Mouse (Mus musculus): ENCODE results near the gene Disp3. TPM values are rescaled to one million over a fixed set of nuclear protein-coding genes. Genes with fewer than 3 reads are reported as not detected.

Disp3 gene
- total and polyA plus RNA-seq, 2 experiments = not detected

- Histone ChIP-seq H3K79me2 (ENCODE audit: control insufficient read depth, insufficient read depth, low read length) (no peaks in the 10 kb centered on the region), H3K27ac (replicated peaks; ENCODE audit: insufficient read depth, low read depth, low read length) (no peak overlapping the region), H3K4me3 (ENCODE audit: insufficient read depth, low read depth, low read length) (no peak overlapping the region), H3K36me3 (ENCODE audit: control insufficient read depth, insufficient read depth, low read length) (no peaks in the 10 kb centered on the region), H3K27me3 (ENCODE audit: control insufficient read depth, insufficient read depth, low read length) (no peaks in the 10 kb centered on the region), H3K4me1 (ENCODE audit: control insufficient read depth, insufficient read depth, low read length) (no peaks in the 10 kb centered on the region), H3K9ac (ENCODE audit: low read depth, low read length) (no peak overlapping the region)
- DNase-seq (ENCODE audit: extremely low read depth, low read depth, low spot score) = no peak
- TF ChIP-seq POLR2A (IDR thresholded peaks at IDR 0.05; ENCODE audit: extremely low read depth, insufficient read depth, low read length) (no peak), CTCF (IDR thresholded peaks at IDR 0.05; ENCODE audit: low read depth, low read length) (no peak)
- 49% methylated on average over 6 of the region's 6 CpGs for WGBS
Measured at GRCm38 (mm10) chr4:148238919-148239318, 48.8 kb downstream of the Disp3 start.

GRCm38 (mm10) chr4:148238218-148238617 is 49.5 kb downstream of the Disp3 start:
- Histone ChIP-seq H3K27me3 (ENCODE audit: control insufficient read depth, insufficient read depth, low read length) (no peaks in the 10 kb centered on the region), H3K27ac (replicated peaks; ENCODE audit: insufficient read depth, low read depth, low read length) (no peak overlapping the region), H3K9ac (ENCODE audit: low read depth, low read length) (no peak overlapping the region), H3K4me3 (ENCODE audit: insufficient read depth, low read depth, low read length) (no peak overlapping the region), H3K79me2 (ENCODE audit: control insufficient read depth, insufficient read depth, low read length) (no peaks in the 10 kb centered on the region), H3K4me1 (ENCODE audit: control insufficient read depth, insufficient read depth, low read length) (no peaks in the 10 kb centered on the region), H3K36me3 (ENCODE audit: control insufficient read depth, insufficient read depth, low read length) (no peaks in the 10 kb centered on the region)
- DNase-seq (ENCODE audit: extremely low read depth, low read depth, low spot score) = no peak
- TF ChIP-seq CTCF (IDR thresholded peaks at IDR 0.05; ENCODE audit: low read depth, low read length) = no peak
- no peak for TF ChIP-seq POLR2A (IDR thresholded peaks at IDR 0.05; ENCODE audit: extremely low read depth, insufficient read depth, low read length)
- 63% methylated on average over 9 of the region's 9 CpGs for WGBS

- H3K27ac ChIP-seq (replicated peaks; ENCODE audit: insufficient read depth, low read depth, low read length) = no peak overlapping the region
- no peaks in the 10 kb centered on the region for H3K79me2 ChIP-seq (ENCODE audit: control insufficient read depth, insufficient read depth, low read length)
- no peaks in the 10 kb centered on the region for H3K27me3 ChIP-seq (ENCODE audit: control insufficient read depth, insufficient read depth, low read length)
- no peak overlapping the region for H3K4me3 ChIP-seq (ENCODE audit: insufficient read depth, low read depth, low read length)
- DNase-seq (ENCODE audit: extremely low read depth, low read depth, low spot score) = no peak
- no peak for TF ChIP-seq CTCF (IDR thresholded peaks at IDR 0.05; ENCODE audit: low read depth, low read length)
- no peak for TF ChIP-seq POLR2A (IDR thresholded peaks at IDR 0.05; ENCODE audit: extremely low read depth, insufficient read depth, low read length)
- 51% methylated on average over 8 of the region's 8 CpGs for WGBS
- no peaks in the 10 kb centered on the region for H3K4me1 ChIP-seq (ENCODE audit: control insufficient read depth, insufficient read depth, low read length)
- no peak overlapping the region for H3K9ac ChIP-seq (ENCODE audit: low read depth, low read length)
- H3K36me3 ChIP-seq (ENCODE audit: control insufficient read depth, insufficient read depth, low read length) = no peaks in the 10 kb centered on the region
Measured at GRCm38 (mm10) chr4:148236664-148237063, 51.1 kb downstream of the Disp3 start.

GRCm38 (mm10) chr4:148233061-148233460 is 54.7 kb downstream of the Disp3 start:
- Histone ChIP-seq H3K27ac (replicated peaks; ENCODE audit: insufficient read depth, low read depth, low read length) (no peak overlapping the region), H3K4me1 (ENCODE audit: control insufficient read depth, insufficient read depth, low read length) (no peaks in the 10 kb centered on the region)
- 76% methylated on average over 9 of the region's 9 CpGs for WGBS

GRCm38 (mm10) chr4:148232615-148233014 is 55.1 kb downstream of the Disp3 start:
- WGBS = 62% methylated on average over 10 of the region's 10 CpGs
- no peak for DNase-seq (ENCODE audit: extremely low read depth, low read depth, low spot score)
- Histone ChIP-seq H3K4me1 (ENCODE audit: control insufficient read depth, insufficient read depth, low read length) (no peaks in the 10 kb centered on the region), H3K9ac (ENCODE audit: low read depth, low read length) (no peak overlapping the region), H3K4me3 (ENCODE audit: insufficient read depth, low read depth, low read length) (no peak overlapping the region), H3K27me3 (ENCODE audit: control insufficient read depth, insufficient read depth, low read length) (no peaks in the 10 kb centered on the region), H3K79me2 (ENCODE audit: control insufficient read depth, insufficient read depth, low read length) (no peaks in the 10 kb centered on the region), H3K27ac (replicated peaks; ENCODE audit: insufficient read depth, low read depth, low read length) (no peak overlapping the region), H3K36me3 (ENCODE audit: control insufficient read depth, insufficient read depth, low read length) (no peaks in the 10 kb centered on the region)
- TF ChIP-seq CTCF (IDR thresholded peaks at IDR 0.05; ENCODE audit: low read depth, low read length) = no peak
- TF ChIP-seq POLR2A (IDR thresholded peaks at IDR 0.05; ENCODE audit: extremely low read depth, insufficient read depth, low read length) = no peak

More at GRCm38 (mm10) chr4:148233061-148233460, 54.7 kb downstream of the Disp3 start:
- Histone ChIP-seq H3K4me3 (ENCODE audit: insufficient read depth, low read depth, low read length) (no peak overlapping the region), H3K79me2 (ENCODE audit: control insufficient read depth, insufficient read depth, low read length) (no peaks in the 10 kb centered on the region), H3K9ac (ENCODE audit: low read depth, low read length) (no peak overlapping the region), H3K27me3 (ENCODE audit: control insufficient read depth, insufficient read depth, low read length) (no peaks in the 10 kb centered on the region), H3K36me3 (ENCODE audit: control insufficient read depth, insufficient read depth, low read length) (no peaks in the 10 kb centered on the region)
- no peak for DNase-seq (ENCODE audit: extremely low read depth, low read depth, low spot score)
- TF ChIP-seq CTCF (IDR thresholded peaks at IDR 0.05; ENCODE audit: low read depth, low read length) (no peak), POLR2A (IDR thresholded peaks at IDR 0.05; ENCODE audit: extremely low read depth, insufficient read depth, low read length) (no peak)

- Histone ChIP-seq H3K27me3 (ENCODE audit: control insufficient read depth, insufficient read depth, low read length) (no peaks in the 10 kb centered on the region), H3K79me2 (ENCODE audit: control insufficient read depth, insufficient read depth, low read length) (no peaks in the 10 kb centered on the region), H3K9ac (ENCODE audit: low read depth, low read length) (no peak overlapping the region), H3K36me3 (ENCODE audit: control insufficient read depth, insufficient read depth, low read length) (no peaks in the 10 kb centered on the region), H3K27ac (replicated peaks; ENCODE audit: insufficient read depth, low read depth, low read length) (no peak overlapping the region), H3K4me3 (ENCODE audit: insufficient read depth, low read depth, low read length) (no peak overlapping the region), H3K4me1 (ENCODE audit: control insufficient read depth, insufficient read depth, low read length) (no peaks in the 10 kb centered on the region)
- TF ChIP-seq CTCF (IDR thresholded peaks at IDR 0.05; ENCODE audit: low read depth, low read length) = no peak
- no peak for TF ChIP-seq POLR2A (IDR thresholded peaks at IDR 0.05; ENCODE audit: extremely low read depth, insufficient read depth, low read length)
- WGBS = 50% methylated on average over 4 of the region's 4 CpGs
- DNase-seq (ENCODE audit: extremely low read depth, low read depth, low spot score) = no peak
Measured at GRCm38 (mm10) chr4:148232124-148232523, 55.6 kb downstream of the Disp3 start.
